Mouse (Mus musculus): ENCODE measurements at regions not wholly inside any gene's neighbourhood (a gene's known extent, or its start where the extent isn't known, plus 50 kb on each side); places are given as distances from the start of the nearest gene placed in this dataset.

DNA sequence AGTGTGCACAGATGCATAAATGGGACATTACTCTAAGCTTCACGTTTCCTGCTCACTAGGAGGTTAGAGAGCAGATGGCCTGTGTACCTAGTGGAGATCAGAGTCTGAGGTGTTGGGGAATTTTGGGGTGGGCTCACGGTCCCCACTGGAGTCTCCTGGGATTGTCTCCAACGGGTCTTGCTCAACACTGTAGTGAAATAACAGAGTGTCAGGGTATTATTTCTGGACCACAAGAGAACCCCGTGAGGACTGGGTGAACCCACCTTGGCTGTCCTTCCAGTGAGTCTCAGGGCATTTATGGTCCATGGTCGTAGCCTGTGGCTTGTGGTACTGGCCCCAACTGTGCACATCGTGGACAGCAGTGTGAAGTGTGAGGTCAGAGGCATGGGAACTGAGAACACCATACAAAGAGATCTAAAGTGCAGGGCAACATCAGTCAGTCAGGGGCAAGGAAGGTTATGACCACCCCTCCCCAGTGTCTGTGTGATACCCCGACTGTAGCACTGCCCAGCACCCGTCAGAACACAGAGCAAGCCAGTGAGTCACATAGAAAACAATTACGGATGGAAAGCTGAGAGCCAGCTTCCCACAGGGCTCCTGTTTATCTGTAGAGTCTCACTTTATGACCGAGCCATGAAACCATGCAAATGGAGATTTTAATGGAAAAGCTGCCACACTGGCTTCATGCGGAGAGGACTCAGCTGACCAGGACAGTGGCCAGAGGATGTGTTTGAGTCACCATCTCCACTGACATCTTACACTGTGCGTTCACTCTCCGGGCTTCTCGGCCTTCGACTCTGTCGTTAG lies 77.3 kb upstream of the Pmepa1 start:
- TF ChIP-seq CTCF (IDR thresholded peaks at IDR 0.05; ENCODE audit: low read depth) (no peak), EP300 (optimal IDR thresholded peaks at IDR 0.05) (no peak)

All from stomach, postnatal 0 days (tissue).